Mouse (Mus musculus) CD4-positive helper T cell, adult 2 months (primary cell): ENCODE measurements around the gene Olfr1342.

Source experiments
- DNase-seq: peaks from one replicate; pipeline ENCODE4 v3.0.0-alpha.2; 2012; ENCODE audit warnings: low read depth, missing footprints, low spot score

Olfr1342 gene

GRCm38 (mm10) chr4:118692412-118692973 lies at the start of gene Olfr1342:
Olfr1342 (minus strand) TSS chr4:118692756.
- DNase-seq, result no peak

- DNase-seq, result no peak
Observed at GRCm38 (mm10) chr4:118741881-118742280, 49.3 kb upstream of the Olfr1342 start.

GRCm38 (mm10) chr4:118740988-118741698 lies 48.6 kb upstream of the Olfr1342 start:
- DNase-seq, result no peak

- no peak for DNase-seq
Observed at GRCm38 (mm10) chr4:118739574-118739973, 47.0 kb upstream of the Olfr1342 start.

GRCm38 (mm10) chr4:118731875-118732274 lies 39.3 kb upstream of the Olfr1342 start, which contains the start of gene Olfr1339:
Olfr1339 (plus strand) TSS chr4:118732175.
- no peak for DNase-seq

GRCm38 (mm10) chr4:118721742-118722483 lies 29.4 kb upstream of the Olfr1342 start:
- no peak for DNase-seq

GRCm38 (mm10) chr4:118719838-118720237 lies 27.3 kb upstream of the Olfr1342 start, which contains the start of gene Olfr1340:
Olfr1340 (plus strand) TSS chr4:118720138.
- no peak for DNase-seq

GRCm38 (mm10) chr4:118711656-118712055 lies 19.1 kb upstream of the Olfr1342 start:
- no peak for DNase-seq

GRCm38 (mm10) chr4:118708086-118708485 lies 15.5 kb upstream of the Olfr1342 start:
- no peak for DNase-seq

- DNase-seq, result no peak
Observed at GRCm38 (mm10) chr4:118703223-118703622, 10.7 kb upstream of the Olfr1342 start, which contains the start of gene Olfr1341. Olfr1341 (plus strand) TSS chr4:118703523.

- no peak for DNase-seq
Observed at GRCm38 (mm10) chr4:118693812-118694211, 1.3 kb upstream of the Olfr1342 start.

- DNase-seq, result no peak
Observed at GRCm38 (mm10) chr4:118687086-118687485, 5.5 kb downstream of the Olfr1342 start.

- no peak for DNase-seq
Observed at GRCm38 (mm10) chr4:118658652-118659051, 33.9 kb downstream of the Olfr1342 start, which contains the start of gene Olfr62. Olfr62 (plus strand) TSS chr4:118658952.

- DNase-seq, result peak; percentile 33
Observed at GRCm38 (mm10) chr4:118645234-118645633, 47.3 kb downstream of the Olfr1342 start.

GRCm38 (mm10) chr4:118642346-118643190 lies 50.0 kb downstream of the Olfr1342 start:
- no peak for DNase-seq
